Mouse (Mus musculus) lung, postnatal 0 days (tissue): ENCODE results near the gene Gm10775. TPM values are rescaled to one million over a fixed set of nuclear protein-coding genes. Genes with fewer than 3 reads are reported as not detected.

Experiments
- ATAC-seq: fragments of 200-750 bp; cut with Nextera tagmentation; 2 replicates; pipeline ENCODE4 v1.8.0; 2017; ENCODE audit warnings: moderate library complexity
- DNase-seq: peaks from one replicate; pipeline ENCODE4 v3.0.0-alpha.2; 2016; ENCODE audit warnings: low spot score
- H3K27ac ChIP-seq: fragments of 300-500 bp; sonication (generic); 2 replicates; pipeline ENCODE4 v1.5.1; 2014; ENCODE audit warnings: antibody characterized with exemption, mild to moderate bottlenecking, low read length, mixed read lengths
- H3K27me3 ChIP-seq: fragments of 300-500 bp; sonication (generic); replicated peaks from 2 replicates; pipeline ENCODE4 v1.6.1; 2014; ENCODE audit warnings: low read length, mixed read lengths; ENCODE audit not compliant: insufficient read depth
- H3K36me3 ChIP-seq: fragments of 300-500 bp; sonication (generic); 2 replicates; pipeline ENCODE4 v1.6.1; 2014; ENCODE audit warnings: low read length, mixed read lengths; ENCODE audit not compliant: insufficient read depth
- H3K4me1 ChIP-seq: fragments of 300-500 bp; sonication (generic); 2 replicates; pipeline ENCODE4 v1.6.1; 2014; ENCODE audit warnings: antibody characterized with exemption, low read depth, low read length, mixed read lengths; ENCODE audit not compliant: insufficient read depth
- H3K4me2 ChIP-seq: fragments of 300-500 bp; sonication (generic); replicated peaks from 2 replicates; pipeline ENCODE4 v1.6.1; 2014; ENCODE audit warnings: low read depth, mild to moderate bottlenecking, low read length, moderate library complexity, mixed read lengths
- H3K4me3 ChIP-seq: fragments of 300-500 bp; sonication (generic); 2 replicates; pipeline ENCODE4 v1.5.1; 2014; ENCODE audit warnings: low read depth, low read length
- H3K9ac ChIP-seq: fragments of 300-500 bp; sonication (generic); replicated peaks from 2 replicates; pipeline ENCODE4 v1.6.1; 2014; ENCODE audit warnings: low read depth, mild to moderate bottlenecking
- H3K9me3 ChIP-seq: fragments of 300-500 bp; sonication (generic); 2 replicates; pipeline ENCODE4 v1.6.1; 2016; ENCODE audit warnings: low read length, mixed read lengths
- CTCF ChIP-seq: IDR thresholded peaks from 2 replicates; pipeline ENCODE4 v1.5.1; 2016; ENCODE audit warnings: antibody characterized with exemption, mild to moderate bottlenecking
- EP300 ChIP-seq: IDR thresholded peaks from 2 replicates; pipeline ENCODE4 v1.6.1; 2016; ENCODE audit warnings: antibody characterized with exemption, mild to moderate bottlenecking, control low read depth
- WGBS: fragments of 180-500 bp; shearing (Covaris S2); extraction: QIAGEN DNeasy Blood & Tissue Kit; methylation state at CpG from one replicate; pipeline ENCODE4 v1.1.7; 2014; 5-methylcytosine and 5-hydroxymethylcytosine counted together
- polyA plus RNA-seq: library from polyadenylated mRNA; unstranded; fragments of >200 nt; fragmentation: Nextera tagmentation; extraction: Ambion mirVana; gene quantifications from 2 replicates; pipeline ENCODE4 v1.2.1, GENCODE M21; 2015

Gene Gm10775
- polyA plus RNA-seq, 1 experiment from 2014 or later: not detected

GRCm38 (mm10) chr13:65241627-65242318, 17.6 kb upstream of the Gm10775 start:
- 2% methylated on average over 48 of the region's 51 CpGs for WGBS
- H3K27ac ChIP-seq: peak overlapping the region; percentile 97
- H3K27me3 ChIP-seq: no peaks in the 10 kb centered on the region
- H3K4me1 ChIP-seq: peaks cover 12% of the 10 kb centered on the region; the same call in 1 of the 2 replicates
- TF ChIP-seq EP300 (no peak), CTCF (no peak)
- peak overlapping the region; percentile 63 for H3K9ac ChIP-seq
- DNase-seq: peak; percentile 20
- peak; percentile 3; the same call in 1 of the 2 replicates for ATAC-seq
- H3K36me3 ChIP-seq: no peaks in the 10 kb centered on the region
- H3K4me2 ChIP-seq: peak overlapping the region; percentile 98
- peak overlapping the region; percentile 75 for H3K4me3 ChIP-seq
- H3K9me3 ChIP-seq: 0 out of 2 replicates have a peak, but pooled peaks cover 6% of the 10 kb centered on the region

GRCm38 (mm10) chr13:65242319-65242787, 17.0 kb upstream of the Gm10775 start:
- TF ChIP-seq EP300: no peak
- no peak for TF ChIP-seq CTCF
- Histone ChIP-seq H3K4me2 (peak overlapping the region; percentile 98), H3K9me3 (0 out of 2 replicates have a peak, but pooled peaks cover 6% of the 10 kb centered on the region), H3K36me3 (no peaks in the 10 kb centered on the region), H3K27me3 (no peaks in the 10 kb centered on the region), H3K4me1 (peaks cover 12% of the 10 kb centered on the region; the same call in 1 of the 2 replicates), H3K4me3 (peak overlapping the region; percentile 75), H3K27ac (no peak overlapping the region), H3K9ac (0 out of 2 replicates have a peak overlapping the region, but pooled peaks have one; percentile 63)
- no peak for DNase-seq
- no peak for ATAC-seq
- WGBS: 35% methylated on average over 27 of the region's 27 CpGs

GRCm38 (mm10) chr13:65243273-65243672, 16.1 kb upstream of the Gm10775 start:
- Histone ChIP-seq H3K27ac (no peak overlapping the region), H3K4me1 (peaks cover 12% of the 10 kb centered on the region; the same call in 1 of the 2 replicates), H3K9me3 (0 out of 2 replicates have a peak, but pooled peaks cover 6% of the 10 kb centered on the region), H3K4me2 (no peak overlapping the region), H3K36me3 (no peaks in the 10 kb centered on the region), H3K9ac (no peak overlapping the region), H3K27me3 (no peaks in the 10 kb centered on the region), H3K4me3 (no peak overlapping the region)
- no peak for ATAC-seq
- no peak for TF ChIP-seq EP300
- TF ChIP-seq CTCF: peak; percentile 50
- 95% methylated on average over 4 of the region's 4 CpGs for WGBS
- DNase-seq: no peak

GRCm38 (mm10) chr13:65258175-65258954, 974 bp upstream of the Gm10775 start:
- H3K27me3 ChIP-seq: no peaks in the 10 kb centered on the region
- no peaks in the 10 kb centered on the region for H3K36me3 ChIP-seq
- WGBS: 35% methylated on average over 29 of the region's 36 CpGs
- TF ChIP-seq CTCF (no peak), EP300 (no peak)
- H3K4me1 ChIP-seq: no peaks in the 10 kb centered on the region
- 0 out of 2 replicates have a peak overlapping the region, but pooled peaks have one; percentile 14 for H3K4me2 ChIP-seq
- H3K9me3 ChIP-seq: peaks cover 19% of the 10 kb centered on the region
- ATAC-seq (peak; percentile 48), DNase-seq (peak; percentile 22)
- no peak overlapping the region for H3K9ac ChIP-seq
- no peak overlapping the region for H3K4me3 ChIP-seq
- no peak overlapping the region for H3K27ac ChIP-seq

GRCm38 (mm10) chr13:65262086-65262485, 2.7 kb downstream of the Gm10775 start:
- WGBS: 97% methylated on average over 5 of the region's 5 CpGs
- no peak for DNase-seq
- TF ChIP-seq CTCF: no peak
- TF ChIP-seq EP300: no peak
- Histone ChIP-seq H3K9ac (no peak overlapping the region), H3K27ac (no peak overlapping the region), H3K4me3 (no peak overlapping the region), H3K9me3 (peaks cover 19% of the 10 kb centered on the region), H3K4me1 (no peaks in the 10 kb centered on the region), H3K4me2 (no peak overlapping the region), H3K27me3 (no peaks in the 10 kb centered on the region), H3K36me3 (no peaks in the 10 kb centered on the region)
- ATAC-seq: no peak

GRCm38 (mm10) chr13:65277994-65278382, 18.6 kb downstream of the Gm10775 start:
- H3K4me3 ChIP-seq: peak overlapping the region; percentile 74
- TF ChIP-seq EP300: no peak
- TF ChIP-seq CTCF: no peak
- H3K27me3 ChIP-seq: no peaks in the 10 kb centered on the region
- peak overlapping the region; percentile 61 for H3K4me2 ChIP-seq
- peak; percentile 18 for DNase-seq
- no peaks in the 10 kb centered on the region for H3K36me3 ChIP-seq
- no peaks in the 10 kb centered on the region for H3K9me3 ChIP-seq
- 0 out of 2 replicates have a peak, but pooled peaks cover 3% of the 10 kb centered on the region for H3K4me1 ChIP-seq
- H3K9ac ChIP-seq: peak overlapping the region; percentile 61
- 10% methylated on average over 9 of the region's 9 CpGs for WGBS
- ATAC-seq: peak; percentile 13; the same call in 1 of the 2 replicates
- peak overlapping the region; percentile 81 for H3K27ac ChIP-seq
